Mouse (Mus musculus): ENCODE measurements around the gene Cenpa.
A peak's percentile ranks its signal among the peaks of the same experiment; 100 is the strongest.
"Not testable (repeated sequence)": the region's sequence is repeated elsewhere in the genome, so short reads cannot be mapped to it uniquely, and the experiment has no call there.

Gene Cenpa

GRCm38 (mm10) chr5:30647396-30647795 lies 19.2 kb upstream of the Cenpa start:
- DNase-seq (ENCODE audit: low spot score in 2 of 2), result no peak

- peak; percentile 92 to 93 for DNase-seq (ENCODE audit: low spot score in 2 of 2)
These were observed 18.6 kb upstream of the Cenpa start, which contains the start of gene Slc35f6 for GRCm38 (mm10) chr5:30647815-30648560. Gene Slc35f6, plus strand, starts transcription at chr5:30647933.

GRCm38 (mm10) chr5:30649558-30649957 lies 17.0 kb upstream of the Cenpa start:
- DNase-seq (ENCODE audit: low spot score in 2 of 2), result no peak

GRCm38 (mm10) chr5:30650756-30651155 lies 15.8 kb upstream of the Cenpa start:
- DNase-seq (ENCODE audit: low spot score in 2 of 2), result no peak

GRCm38 (mm10) chr5:30651554-30651953 lies 15.0 kb upstream of the Cenpa start:
- DNase-seq (ENCODE audit: low spot score in 2 of 2), result no peak

GRCm38 (mm10) chr5:30653246-30653645 lies 13.3 kb upstream of the Cenpa start:
- DNase-seq (ENCODE audit: low spot score in 2 of 2), result no peak

- DNase-seq (ENCODE audit: low spot score in 2 of 2), result no peak
These were observed 11.5 kb upstream of the Cenpa start for GRCm38 (mm10) chr5:30655042-30655441.

- no peak for DNase-seq (ENCODE audit: low spot score in 2 of 2)
These were observed 10.9 kb upstream of the Cenpa start for GRCm38 (mm10) chr5:30655526-30656195.

- no peak for DNase-seq (ENCODE audit: low spot score in 2 of 2)
These were observed 7.5 kb upstream of the Cenpa start for GRCm38 (mm10) chr5:30659042-30659441.

GRCm38 (mm10) chr5:30660278-30660677 lies 6.3 kb upstream of the Cenpa start:
- no peak for DNase-seq (ENCODE audit: low spot score in 2 of 2)

GRCm38 (mm10) chr5:30660813-30661212 lies 5.8 kb upstream of the Cenpa start:
- DNase-seq (ENCODE audit: low spot score in 2 of 2), result no peak

GRCm38 (mm10) chr5:30665360-30665759 lies 1.2 kb upstream of the Cenpa start:
- no peak for DNase-seq (ENCODE audit: low spot score in 2 of 2)

- DNase-seq (ENCODE audit: low spot score in 2 of 2), result peak; percentile 52 to 68
These were observed 609 bp upstream of the Cenpa start for GRCm38 (mm10) chr5:30665968-30666367.

- no peak for DNase-seq (ENCODE audit: low spot score in 2 of 2)
These were observed 638 bp downstream of the Cenpa start for GRCm38 (mm10) chr5:30667215-30667614.

- DNase-seq (ENCODE audit: low spot score in 2 of 2), result no peak
These were observed 1.1 kb downstream of the Cenpa start for GRCm38 (mm10) chr5:30667686-30668085.

- DNase-seq (ENCODE audit: low spot score in 2 of 2), result no peak
These were observed 2.3 kb downstream of the Cenpa start for GRCm38 (mm10) chr5:30668637-30669495.

GRCm38 (mm10) chr5:30669496-30669830 lies 2.9 kb downstream of the Cenpa start:
- no peak for DNase-seq (ENCODE audit: low spot score in 2 of 2)

GRCm38 (mm10) chr5:30670091-30670490 lies 3.5 kb downstream of the Cenpa start:
- DNase-seq (ENCODE audit: low spot score in 2 of 2), result no peak

GRCm38 (mm10) chr5:30674001-30674400 lies 7.4 kb downstream of the Cenpa start:
- DNase-seq (ENCODE audit: low spot score in 2 of 2), result no peak

- no peak for DNase-seq (ENCODE audit: low spot score in 2 of 2)
These were observed 10.2 kb downstream of the Cenpa start for GRCm38 (mm10) chr5:30676800-30677199.

GRCm38 (mm10) chr5:30678069-30678468 lies 11.5 kb downstream of the Cenpa start:
- not testable (repeated sequence) for DNase-seq (ENCODE audit: low spot score in 2 of 2)

GRCm38 (mm10) chr5:30678722-30679296 lies 12.2 kb downstream of the Cenpa start:
- no peak for DNase-seq (ENCODE audit: low spot score in 2 of 2)

Data from frontal cortex, postnatal 36 days (tissue).